Mouse (Mus musculus) spleen, adult 2 months (tissue): ENCODE results near the gene Gm47955.
"Not testable (repeated sequence)": the region's sequence is repeated elsewhere in the genome, so short reads cannot be mapped to it uniquely, and the experiment has no call there.

ENCODE experiments used
- CTCF ChIP-seq: fragments of 200-500 bp; IDR thresholded peaks from 2 replicates; pipeline ENCODE4 v1.5.1; 2011; ENCODE audit warnings: mild to moderate bottlenecking, inconsistent platforms; ENCODE audit not compliant: insufficient read depth, insufficient read length, insufficient replicate concordance; ENCODE audit errors: extremely low read depth
- POLR2A ChIP-seq: fragments of 200-500 bp; IDR thresholded peaks from 2 replicates; pipeline ENCODE4 v1.6.1; 2011; ENCODE audit warnings: low read depth, low read length, inconsistent platforms

GRCm38 (mm10) chr1:82943295-82943694 lies 16.8 kb upstream of the Gm47955 start, which contains the start of gene A030003K21Rik:
- TF ChIP-seq CTCF, POLR2A: not testable (repeated sequence)
